Mouse (Mus musculus) lung, postnatal 0 days (tissue): ENCODE measurements around the gene Celf1.

Experiments
- CTCF ChIP-seq: IDR thresholded peaks from 2 replicates; pipeline ENCODE4 v1.5.1; 2016; ENCODE audit warnings: antibody characterized with exemption, mild to moderate bottlenecking
- EP300 ChIP-seq: IDR thresholded peaks from 2 replicates; pipeline ENCODE4 v1.6.1; 2016; ENCODE audit warnings: antibody characterized with exemption, mild to moderate bottlenecking, control low read depth

- no peak for TF ChIP-seq CTCF
- TF ChIP-seq EP300, result no peak
These were observed 91.0 kb downstream of the Celf1 start for GRCm38 (mm10) chr2:91031216-91031615.
